Mouse (Mus musculus) CH12.LX (cell line): ENCODE data around the gene Stmn1. TPM values are rescaled to one million over a fixed set of nuclear protein-coding genes. Genes with fewer than 3 reads are reported as not detected.
"Not testable (repeated sequence)": the region's sequence is repeated elsewhere in the genome, so short reads cannot be mapped to it uniquely, and the experiment has no call there.

ENCODE experiments used
- DNase-seq: peaks from one replicate; pipeline ENCODE4 v3.0.0-alpha.2; 2013; ENCODE audit errors: extremely low read depth
- H3K27ac ChIP-seq: 2 replicates; pipeline ENCODE4 v1.5.1; 2012; ENCODE audit warnings: low read depth, mild to moderate bottlenecking, control low read depth, moderate library complexity; ENCODE audit not compliant: insufficient read depth
- H3K27me3 ChIP-seq: replicated peaks from 2 replicates; pipeline ENCODE3; 2012; ENCODE audit warnings: inconsistent platforms
- H3K36me3 ChIP-seq, 2 experiments: replicated peaks in 1 of 2; 2 replicates each; pipeline versions ENCODE3 to v1.6.1; 2012; ENCODE audit warnings: inconsistent platforms in 1 of 2, low read length in 1 of 2, mild to moderate bottlenecking in 1 of 2, mixed read lengths in 1 of 2, moderate library complexity in 1 of 2; ENCODE audit not compliant: control insufficient read depth in 1 of 2, insufficient read depth in 1 of 2
- H3K4me1 ChIP-seq, 2 experiments: 2 replicates each; pipeline ENCODE4 v1.6.1; 2012; ENCODE audit warnings: inconsistent platforms in 1 of 2, moderate library complexity in 1 of 2; ENCODE audit not compliant: insufficient read depth in 2 of 2, control insufficient read depth in 1 of 2
- H3K4me2 ChIP-seq: 2 replicates; pipeline ENCODE4 v1.6.1; 2012; ENCODE audit warnings: low read depth, mild to moderate bottlenecking, control low read depth; ENCODE audit not compliant: poor library complexity, insufficient read depth, severe bottlenecking
- H3K4me3 ChIP-seq, 3 experiments: fragments of 150-350 bp in 1 of 3; sonication (generic) in 1 of 3; replicated peaks in 1 of 3; 2 replicates each; pipeline versions ENCODE3 to v1.5.1; 2011 to 2012; ENCODE audit warnings: low read depth in 2 of 3, low read length in 2 of 3, mild to moderate bottlenecking in 2 of 3, moderate library complexity in 2 of 3, control low read depth in 1 of 3, improper control_type of control experiment in 1 of 3, inconsistent platforms in 1 of 3, mixed read lengths in 1 of 3; ENCODE audit not compliant: poor library complexity in 1 of 3
- H3K79me2 ChIP-seq: replicated peaks from 2 replicates; pipeline ENCODE4 v1.6.1; 2012; ENCODE audit warnings: mild to moderate bottlenecking, moderate library complexity; ENCODE audit not compliant: control insufficient read depth, poor library complexity, insufficient read depth, severe bottlenecking; ENCODE audit errors: extremely low read depth
- H3K9ac ChIP-seq: 2 replicates; pipeline ENCODE4 v1.6.1; 2012; ENCODE audit warnings: low read depth, mild to moderate bottlenecking, control low read depth, moderate library complexity; ENCODE audit not compliant: insufficient read depth
- H3K9me3 ChIP-seq: replicated peaks from 2 replicates; pipeline ENCODE3; 2012; ENCODE audit warnings: low read length, inconsistent platforms, mixed read lengths
- BHLHE40 ChIP-seq: IDR thresholded peaks from 2 replicates; pipeline ENCODE4 v1.6.1; 2011; ENCODE audit warnings: mild to moderate bottlenecking, low read depth, low read length, improper control_type of control experiment
- E2F4 ChIP-seq: IDR thresholded peaks from 2 replicates; pipeline ENCODE4 v1.6.1; 2011; ENCODE audit warnings: low read depth, low read length, improper control_type of control experiment; ENCODE audit not compliant: insufficient replicate concordance
- EP300 ChIP-seq: IDR thresholded peaks from 2 replicates; pipeline ENCODE4 v1.6.1; 2011; ENCODE audit warnings: low read length, improper control_type of control experiment
- ETS1 ChIP-seq: conservative IDR thresholded peaks from 2 replicates; pipeline ENCODE4 v1.6.1; 2012; ENCODE audit warnings: low read depth, mild to moderate bottlenecking, inconsistent platforms, low read length, improper control_type of control experiment, moderate library complexity
- GABPA ChIP-seq: IDR thresholded peaks from 2 replicates; pipeline ENCODE4 v1.6.1; 2012; ENCODE audit warnings: low read depth, low read length, improper control_type of control experiment, inconsistent platforms; ENCODE audit not compliant: insufficient replicate concordance
- JUN ChIP-seq: IDR thresholded peaks from 2 replicates; pipeline ENCODE4 v1.6.1; 2011; ENCODE audit warnings: low read depth, mild to moderate bottlenecking, low read length, improper control_type of control experiment, moderate library complexity; ENCODE audit not compliant: insufficient read depth
- JUND ChIP-seq: conservative IDR thresholded peaks from 2 replicates; pipeline ENCODE4 v1.6.1; 2011; ENCODE audit warnings: low read depth, low read length, improper control_type of control experiment
- MAZ ChIP-seq: IDR thresholded peaks from 2 replicates; pipeline ENCODE4 v1.6.1; 2012; ENCODE audit warnings: low read depth, mild to moderate bottlenecking, inconsistent platforms, low read length, improper control_type of control experiment, moderate library complexity
- MEF2A ChIP-seq: IDR thresholded peaks from 2 replicates; pipeline ENCODE4 v1.6.1; 2014; ENCODE audit warnings: low read depth, mild to moderate bottlenecking, inconsistent platforms, low read length, improper control_type of control experiment, borderline replicate concordance
- NRF1 ChIP-seq: IDR thresholded peaks from 2 replicates; pipeline ENCODE4 v1.6.1; 2014; ENCODE audit warnings: low read depth, mild to moderate bottlenecking, inconsistent platforms, low read length, improper control_type of control experiment, moderate library complexity
- PAX5 ChIP-seq: IDR thresholded peaks from 2 replicates; pipeline ENCODE4 v1.6.1; 2012; ENCODE audit warnings: low read length, inconsistent platforms, mixed read lengths
- POLR2AphosphoS2 ChIP-seq: IDR thresholded peaks from 2 replicates; pipeline ENCODE4 v1.6.1; 2011; ENCODE audit warnings: low read depth, low read length, improper control_type of control experiment
- RAD21 ChIP-seq: IDR thresholded peaks from 2 replicates; pipeline ENCODE4 v1.6.1; 2011; ENCODE audit warnings: low read depth, mild to moderate bottlenecking, low read length, improper control_type of control experiment, moderate library complexity
- SIN3A ChIP-seq: IDR thresholded peaks from 2 replicates; pipeline ENCODE4 v1.6.1; 2012; ENCODE audit warnings: low read length, improper control_type of control experiment, inconsistent platforms
- TCF12 ChIP-seq: IDR thresholded peaks from 2 replicates; pipeline ENCODE4 v1.6.1; 2014; ENCODE audit warnings: low read depth, mild to moderate bottlenecking, inconsistent platforms, low read length, improper control_type of control experiment
- ZKSCAN1 ChIP-seq: IDR thresholded peaks from 2 replicates; pipeline ENCODE4 v1.6.1; 2012; ENCODE audit warnings: low read depth, inconsistent platforms, low read length, improper control_type of control experiment, borderline replicate concordance
- ZNF384 ChIP-seq: IDR thresholded peaks from 2 replicates; pipeline ENCODE4 v1.6.1; 2012; ENCODE audit warnings: low read depth, low read length, improper control_type of control experiment, inconsistent platforms
- dilution Hi-C: fragments of 300-500 bp; cut with MboI; formaldehyde crosslinking; loops from 2 replicates; pipeline ENCODE4 v1.14.3; 2020; ENCODE audit warnings: low sequenced_read_pairs; ENCODE audit not compliant: extremely low pct_unique_long_range_greater_than_20kb, extremely low pct_ligation_motif_present
- in situ Hi-C: fragments of 300-500 bp; cut with MboI; formaldehyde crosslinking; loops from 3 replicates; pipeline ENCODE4 v1.14.3; 2019; ENCODE audit warnings: low sequenced_read_pairs, low pct_ligation_motif_present, low pct_unique_long_range_greater_than_20kb, mixed read lengths
- polyA plus RNA-seq: library from polyadenylated mRNA; unstranded; fragments of >175 nt; gene quantifications from 2 replicates; pipeline ENCODE4 v1.2.1, GENCODE M21; 2012; ENCODE audit warnings: low read depth; ENCODE audit not compliant: insufficient read length
- total RNA-seq, 2 experiments: library from RNA; depleted of rRNA; stranded (reverse); fragments of 300-350 nt in 1 of 2; fragments of >200 nt in 1 of 2; gene quantifications; 2 replicates each; pipeline ENCODE4 v1.2.3; 2012 to 2014

Gene Stmn1
- total and polyA plus RNA-seq, 3 experiments = 31.2 to 39.4 (median 34.7) TPM

DNA sequence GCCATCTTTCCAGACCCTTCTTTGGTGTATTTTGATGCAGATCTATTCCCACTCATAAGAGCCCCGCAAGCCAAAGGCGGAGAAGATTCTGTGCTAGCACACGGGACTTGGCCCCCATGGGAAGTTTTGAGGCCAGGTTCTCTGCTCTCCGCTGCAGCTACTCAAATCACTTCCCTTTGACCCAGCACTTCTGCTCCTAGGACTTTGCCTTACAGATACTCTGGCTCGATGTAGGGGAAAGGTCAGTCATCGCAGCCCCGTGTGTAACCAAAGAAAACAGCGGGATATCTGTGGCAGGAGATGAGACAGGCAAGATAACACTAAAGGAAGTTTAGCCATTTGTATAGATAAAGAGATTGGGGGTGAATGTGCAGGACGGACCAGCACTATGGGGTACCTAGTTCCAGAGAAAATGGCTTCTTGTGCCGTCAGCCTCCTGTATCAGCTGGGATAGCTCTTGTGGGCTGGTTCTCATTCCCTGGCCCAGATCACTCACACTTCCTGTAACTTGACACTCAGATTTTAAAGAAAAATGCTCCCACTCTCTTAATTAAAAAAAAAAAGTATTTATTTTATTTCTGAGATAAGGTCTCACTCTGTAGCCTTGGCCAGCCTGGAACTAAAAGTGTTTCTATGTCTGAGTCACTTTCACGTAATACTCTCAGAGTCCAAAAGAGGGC lies 22.0 kb downstream of the Stmn1 start:
- H3K4me3 ChIP-seq = no peak overlapping the region
- dilution Hi-C loops = no loop called here
- DNase-seq = no peak
- in situ Hi-C loops = loop anchor here (25.0 kb wide), 1 partner anchor 228 kb away; the partner anchor contains the start of gene Grrp1
- H3K9me3 ChIP-seq = peaks cover 6% of the 10 kb centered on the region
- H3K9ac ChIP-seq = no peak overlapping the region
- TF ChIP-seq EP300 (no peak), RAD21 (no peak), JUN (no peak), MEF2A (no peak), ETS1 (no peak), GABPA (no peak), ZKSCAN1 (no peak), JUND (no peak), ZNF384 (no peak), E2F4 (no peak)
- H3K4me2 ChIP-seq = no peak overlapping the region
- H3K27ac ChIP-seq = no peak overlapping the region
- H3K79me2 ChIP-seq = no peaks in the 10 kb centered on the region
- peaks cover 0 to 4% of the 10 kb centered on the region in 2 experiments; a peak in 1 of 4 replicates for H3K4me1 ChIP-seq
- H3K27me3 ChIP-seq = peaks cover 28% of the 10 kb centered on the region
- H3K36me3 ChIP-seq = no peaks in the 10 kb centered on the region

DNA sequence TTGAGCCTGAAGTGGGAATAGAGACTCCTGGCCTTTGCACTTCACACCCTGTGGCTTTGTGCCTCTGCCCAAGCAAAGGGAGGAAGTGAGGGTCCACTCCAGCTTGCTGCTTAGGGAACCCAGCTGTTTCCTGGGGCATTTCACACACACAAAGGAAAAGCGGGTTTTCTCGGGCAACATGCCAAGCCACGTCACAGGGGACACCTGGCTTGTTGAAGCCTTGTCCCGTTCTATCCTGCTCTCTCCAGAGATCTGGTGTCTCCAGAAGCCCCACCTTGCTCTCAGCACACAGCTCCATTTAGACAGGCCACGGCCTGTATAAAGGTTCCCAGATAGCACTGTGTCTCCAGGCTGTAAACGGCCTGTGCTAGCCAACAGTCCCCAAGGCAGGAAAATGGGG lies 23.6 kb downstream of the Stmn1 start:
- Histone ChIP-seq H3K4me2 (no peak overlapping the region), H3K4me1 (peaks cover 0 to 8% of the 10 kb centered on the region in 2 experiments; a peak in 2 of 4 replicates), H3K4me3 (no peak overlapping the region), H3K79me2 (no peaks in the 10 kb centered on the region), H3K36me3 (no peaks in the 10 kb centered on the region), H3K9ac (no peak overlapping the region), H3K9me3 (peaks cover 6% of the 10 kb centered on the region), H3K27me3 (peaks cover 38% of the 10 kb centered on the region), H3K27ac (no peak overlapping the region)
- in situ Hi-C loops = loop anchor here (25.0 kb wide), 1 partner anchor 229 kb away; the partner anchor contains the start of gene Grrp1
- DNase-seq = no peak
- TF ChIP-seq MAZ = no peak
- TF ChIP-seq PAX5 = no peak
- no peak for TF ChIP-seq EP300
- TF ChIP-seq E2F4 = no peak
- TF ChIP-seq BHLHE40 = no peak
- no peak for TF ChIP-seq POLR2AphosphoS2
- no peak for TF ChIP-seq SIN3A
- TF ChIP-seq NRF1 = no peak
- TF ChIP-seq GABPA = no peak
- TF ChIP-seq ETS1 = no peak
- TF ChIP-seq TCF12 = no peak
- dilution Hi-C loops = no loop called here

DNA sequence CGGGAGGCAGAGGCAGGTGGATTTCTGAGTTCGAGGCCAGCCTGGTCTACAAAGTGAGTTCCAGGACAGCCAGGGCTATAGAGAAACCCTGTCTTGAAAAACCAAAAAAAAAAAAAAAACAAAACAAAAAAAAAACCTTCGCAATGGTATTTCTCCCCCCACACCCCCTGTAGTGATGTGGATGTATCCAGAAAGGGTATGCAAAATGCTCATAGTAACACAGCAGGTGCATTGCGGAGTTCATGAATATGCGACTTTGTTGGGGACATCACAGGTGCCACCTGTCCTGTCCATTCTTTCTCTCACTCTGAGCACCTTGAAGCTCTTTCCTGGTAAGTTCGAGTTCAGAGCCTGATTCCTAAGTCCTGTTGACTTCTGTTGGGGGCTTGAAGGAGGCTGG lies 26.0 kb downstream of the Stmn1 start:
- H3K9ac ChIP-seq, H3K4me1 ChIP-seq, H3K9me3 ChIP-seq, H3K4me2 ChIP-seq, H3K79me2 ChIP-seq, H3K36me3 ChIP-seq, dilution Hi-C loops, H3K4me3 ChIP-seq, H3K27ac ChIP-seq, DNase-seq: not testable (repeated sequence)
- peaks cover 52% of the 10 kb centered on the region for H3K27me3 ChIP-seq
- in situ Hi-C loops = loop anchor here (25.0 kb wide), 1 partner anchor 232 kb away; the partner anchor contains the start of gene Grrp1
